Mouse (Mus musculus) neural tube, embryonic 10.5 days (tissue): Measurements from ENCODE around the gene Gstk1.

Source experiments
- DNase-seq: peaks from one replicate; pipeline ENCODE4 v3.0.0-alpha.2; 2017; ENCODE audit warnings: low spot score; ENCODE audit errors: extremely low spot score

Gstk1 gene

DNA sequence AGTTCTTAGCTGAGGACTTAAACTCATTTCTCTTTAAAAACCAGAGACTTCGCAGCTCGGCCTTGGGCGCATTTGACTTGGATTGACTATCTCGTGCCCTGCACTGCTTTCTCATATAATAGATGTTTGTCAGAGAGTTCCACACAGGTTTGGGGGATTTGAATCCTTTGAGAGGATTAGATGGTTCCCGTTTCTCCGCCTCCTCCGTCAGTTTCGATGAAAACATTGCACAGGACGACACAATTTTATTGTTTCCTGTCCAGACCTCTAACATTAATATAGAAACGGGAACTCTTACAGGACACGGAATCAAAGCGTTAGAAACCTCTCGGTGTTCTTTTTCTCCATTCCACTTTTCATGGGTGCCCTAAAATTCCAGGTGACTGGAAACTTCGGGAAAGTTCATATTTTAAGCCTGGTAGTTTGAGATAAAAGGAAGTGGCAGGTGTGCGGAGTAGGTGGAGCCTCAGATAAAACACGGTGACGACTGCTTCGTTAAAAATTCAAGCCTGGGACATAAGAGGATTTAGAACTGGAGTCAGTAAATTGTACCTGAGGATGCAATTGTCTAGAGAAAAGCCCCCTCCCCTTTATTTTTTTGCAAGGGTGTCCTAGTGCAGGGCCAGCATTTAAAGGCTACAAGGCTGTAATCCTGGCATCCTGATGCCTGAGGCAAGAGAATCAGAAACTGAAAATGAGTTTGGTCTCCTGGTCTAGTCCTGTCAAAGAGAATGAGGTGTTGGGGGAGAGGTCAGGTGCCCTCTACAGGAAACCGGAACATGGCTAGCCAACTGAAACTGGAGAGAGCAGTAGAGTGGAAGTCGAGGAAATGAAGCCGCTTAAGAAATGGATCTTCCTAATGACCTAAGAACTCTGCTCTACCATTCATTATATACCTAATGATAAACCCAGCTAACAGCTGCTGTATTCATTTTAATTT lies 19.9 kb downstream of the Gstk1 start:
- peak; percentile 31 for DNase-seq

DNA sequence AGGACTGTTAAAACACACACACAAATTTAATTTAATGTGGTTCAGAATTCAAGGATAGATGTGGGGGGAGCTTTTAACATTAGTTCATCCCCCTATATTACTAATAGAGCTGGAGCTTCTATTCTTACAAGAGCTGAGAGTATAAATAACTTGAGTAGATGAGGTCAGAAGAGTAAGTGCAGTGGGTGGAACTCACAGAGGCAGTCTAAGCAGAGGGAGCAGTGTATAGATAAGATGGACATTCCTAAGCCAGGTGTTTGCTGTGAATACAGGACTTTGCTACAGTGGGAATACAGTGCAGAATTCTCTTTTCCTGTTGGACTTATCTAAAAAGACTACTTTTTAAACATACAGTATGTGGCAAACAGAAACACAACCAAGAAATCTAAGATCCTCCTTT lies 25.1 kb downstream of the Gstk1 start:
- no peak for DNase-seq

DNA sequence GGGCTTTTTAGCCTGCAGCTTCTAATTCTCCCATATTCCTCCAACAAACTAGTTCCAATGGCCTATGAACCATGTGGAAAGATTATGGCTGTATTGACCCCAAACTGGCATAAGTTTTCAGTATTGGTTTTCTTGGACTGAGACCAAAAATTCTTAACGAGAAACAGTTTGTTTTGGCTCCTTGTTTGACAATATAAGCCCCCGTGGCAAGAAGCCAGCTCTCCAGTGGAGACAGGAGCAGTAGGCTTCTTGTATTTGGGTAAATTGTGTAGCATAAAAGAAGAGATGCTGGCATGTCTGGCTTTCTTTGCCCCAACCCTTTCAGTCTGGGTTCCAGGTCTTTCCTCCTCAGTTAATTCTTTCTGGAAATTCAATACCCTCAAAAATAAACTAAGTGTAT lies 30.4 kb downstream of the Gstk1 start:
- DNase-seq: no peak

DNA sequence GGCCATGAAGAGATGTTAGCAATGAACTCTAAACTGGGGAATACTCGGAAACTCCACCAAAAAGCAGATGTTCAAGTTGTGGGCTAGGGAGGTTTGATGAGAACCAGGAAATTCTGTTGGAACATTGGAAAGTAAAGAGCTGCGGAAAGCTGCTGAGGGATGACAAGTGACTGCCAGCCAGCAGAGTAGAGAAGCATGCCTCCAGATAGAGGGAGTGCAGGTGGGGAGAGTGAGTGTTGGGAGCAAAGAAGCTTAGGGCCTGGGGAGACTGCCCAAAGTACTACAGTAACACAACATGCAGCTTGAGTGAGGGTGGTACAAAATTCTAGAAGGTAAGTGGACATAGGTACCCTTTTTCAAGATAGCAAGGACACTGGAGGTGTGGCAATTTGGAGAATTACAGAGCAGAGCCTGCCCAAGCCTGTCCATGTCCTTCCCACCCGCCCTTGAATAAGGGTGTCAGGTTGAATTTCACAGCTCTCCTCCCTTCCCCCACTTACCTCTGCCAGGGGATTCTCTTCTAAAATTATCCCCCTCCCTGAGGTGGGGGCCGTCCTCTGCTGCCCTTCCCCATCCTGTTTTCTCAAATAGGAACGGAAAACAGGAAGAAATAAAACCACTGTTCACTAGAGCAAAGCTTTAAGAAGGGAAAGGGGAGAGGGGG lies 37.3 kb downstream of the Gstk1 start:
- DNase-seq: no peak

DNA sequence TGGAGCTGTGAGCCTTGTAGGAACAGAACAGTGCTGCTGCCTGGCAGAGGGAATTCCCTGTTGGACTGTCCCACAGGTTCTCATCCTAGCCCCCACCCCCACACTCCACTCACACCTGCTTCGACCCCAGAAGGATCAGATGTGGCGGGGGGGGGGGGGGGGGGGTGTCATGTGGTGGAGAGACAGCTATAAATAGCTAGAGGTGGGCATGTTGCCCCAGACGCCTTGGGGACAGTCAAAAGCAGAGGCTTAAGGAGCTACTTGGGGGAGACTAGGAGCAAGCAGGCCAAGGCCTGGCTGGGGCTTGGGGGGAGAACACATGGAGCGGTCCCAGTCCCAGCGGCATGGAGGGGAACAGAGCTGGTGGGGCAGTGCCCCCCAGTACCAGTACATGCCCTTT lies 40.7 kb downstream of the Gstk1 start, which contains the start of gene Clcn1:
TSS of gene Clcn1 (plus strand) at position 238 of the 400 bp plus-strand sequence.
- no peak for DNase-seq

DNA sequence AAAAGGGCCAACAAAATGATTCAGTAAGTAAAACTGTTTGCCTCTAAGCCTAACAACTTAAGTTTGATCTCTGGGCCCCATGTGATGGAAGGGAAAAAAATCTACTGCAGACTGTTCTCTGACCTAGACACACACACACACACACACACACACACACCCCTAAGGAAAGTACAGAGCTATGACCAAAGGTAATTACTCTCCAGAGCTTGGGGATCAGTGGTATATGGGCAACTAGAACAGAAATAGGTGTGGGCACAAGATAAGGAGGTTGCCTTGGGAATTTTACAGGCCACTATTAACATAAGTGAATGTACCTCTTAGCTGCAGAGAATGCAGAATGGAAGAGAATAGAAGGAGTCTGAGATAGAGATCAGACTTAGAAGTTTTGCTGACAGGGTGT lies 41.8 kb downstream of the Gstk1 start:
- no peak for DNase-seq

DNA sequence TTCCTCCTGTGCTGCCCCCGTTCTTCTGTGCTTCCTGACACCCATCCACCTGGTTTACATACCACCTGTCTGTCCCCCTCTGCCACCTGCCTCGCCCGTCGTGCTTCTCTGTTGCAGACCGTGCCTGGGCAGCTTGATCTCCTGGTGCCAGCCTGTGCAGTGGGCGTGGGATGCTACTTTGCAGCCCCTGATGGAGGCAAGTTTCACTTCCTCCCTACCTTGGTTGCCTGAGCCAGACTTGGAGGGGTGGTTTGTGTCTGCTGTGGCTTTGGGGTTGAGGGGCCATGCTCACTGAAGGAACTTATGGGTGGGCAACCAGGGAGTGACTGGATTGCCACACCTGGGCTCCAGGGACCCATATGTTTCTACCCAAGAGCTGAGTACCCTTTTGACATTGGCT lies 47.6 kb downstream of the Gstk1 start:
- DNase-seq: no peak

DNA sequence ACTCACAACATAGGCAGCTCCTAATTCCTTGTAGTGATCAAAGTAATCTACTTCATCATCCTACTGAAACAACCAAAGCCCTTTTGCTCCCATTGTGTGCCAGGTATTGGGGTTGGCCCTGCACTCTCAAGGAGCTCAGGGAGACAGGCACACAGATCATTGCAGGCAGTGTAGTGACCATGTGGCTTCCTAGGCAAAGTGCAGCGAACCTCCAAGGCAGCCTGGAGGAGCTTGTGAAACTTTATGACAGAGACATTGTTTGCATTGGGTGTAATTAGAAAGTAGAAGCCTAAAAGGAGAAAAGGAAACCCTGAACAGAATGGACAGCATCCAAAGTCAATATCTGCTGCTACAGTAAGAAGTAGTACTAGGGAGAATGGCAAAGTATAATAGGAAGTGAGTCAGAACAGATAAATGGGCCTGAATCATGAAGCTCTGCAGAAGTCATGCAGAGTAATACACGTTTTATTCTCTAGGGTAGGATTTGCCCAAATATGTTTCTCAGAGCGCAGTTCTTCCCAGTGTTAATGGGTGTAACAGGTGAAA lies 49.9 kb downstream of the Gstk1 start:
- no peak for DNase-seq

DNA sequence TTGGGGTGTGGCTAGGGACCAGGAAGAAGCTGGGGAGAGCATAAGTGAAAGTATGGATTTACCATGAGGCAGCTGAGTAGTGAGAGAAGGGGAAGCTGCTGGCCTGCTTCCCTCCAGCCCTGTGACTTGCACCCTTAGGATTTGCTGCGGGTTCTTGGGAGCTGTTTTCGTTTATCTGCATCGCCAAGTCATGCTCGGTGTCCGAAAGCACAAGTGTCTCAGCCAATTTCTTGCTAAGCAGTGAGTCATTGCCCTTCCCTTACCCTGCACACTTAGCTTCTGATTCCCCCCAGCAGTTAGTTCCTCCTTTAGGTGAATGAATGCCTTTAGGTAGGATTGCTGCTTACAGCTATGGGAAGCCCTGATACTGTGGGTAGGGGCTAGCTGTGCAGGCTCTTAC lies 53.6 kb downstream of the Gstk1 start:
- no peak for DNase-seq
